Mouse (Mus musculus): ENCODE measurements around the gene Serpina11.

GRCm38 (mm10) chr12:103978294-103978693 is 11.5 kb downstream of the Serpina11 start:
- no peak for TF ChIP-seq GATA1 (IDR thresholded peaks at IDR 0.05; ENCODE audit: borderline replicate concordance, low read length)
- TF ChIP-seq FLI1 (IDR thresholded peaks at IDR 0.05; ENCODE audit: low read length): no peak

All from megakaryocyte, embryonic 14.5 days (primary cell).